Mouse (Mus musculus) cerebellum, adult 8-10 months (tissue): ENCODE data around the gene Olfr651.
"Not testable (repeated sequence)": the region's sequence is repeated elsewhere in the genome, so short reads cannot be mapped to it uniquely, and the experiment has no call there.

Experiments used
- DNase-seq: peaks from one replicate; pipeline ENCODE4 v3.0.0; 2022

Olfr651 gene

GRCm38 (mm10) chr7:104549833-104550232 is at the start of gene Olfr651:
Gene Olfr651 (plus strand): TSS chr7:104550133.
- no peak for DNase-seq

DNA sequence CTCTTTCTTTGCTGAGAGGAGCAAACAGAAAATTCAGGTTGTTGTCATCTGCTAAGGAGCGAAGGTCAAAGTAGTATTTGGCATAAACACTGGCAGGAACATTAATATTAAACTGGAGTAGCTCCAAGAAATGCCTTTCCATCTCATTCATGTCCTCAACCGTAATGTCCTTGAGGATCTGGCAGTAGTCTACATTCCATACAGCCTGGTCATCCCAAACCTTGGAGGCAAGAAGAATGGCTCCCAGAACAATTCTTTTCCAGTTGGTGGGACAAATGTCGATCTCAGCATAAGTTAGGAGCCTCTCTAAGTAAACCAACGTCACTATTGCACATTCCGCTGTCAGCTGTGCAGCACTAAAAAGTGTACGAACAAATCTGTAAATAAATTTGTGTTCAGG is 48.7 kb upstream of the Olfr651 start:
- not testable (repeated sequence) for DNase-seq

DNA sequence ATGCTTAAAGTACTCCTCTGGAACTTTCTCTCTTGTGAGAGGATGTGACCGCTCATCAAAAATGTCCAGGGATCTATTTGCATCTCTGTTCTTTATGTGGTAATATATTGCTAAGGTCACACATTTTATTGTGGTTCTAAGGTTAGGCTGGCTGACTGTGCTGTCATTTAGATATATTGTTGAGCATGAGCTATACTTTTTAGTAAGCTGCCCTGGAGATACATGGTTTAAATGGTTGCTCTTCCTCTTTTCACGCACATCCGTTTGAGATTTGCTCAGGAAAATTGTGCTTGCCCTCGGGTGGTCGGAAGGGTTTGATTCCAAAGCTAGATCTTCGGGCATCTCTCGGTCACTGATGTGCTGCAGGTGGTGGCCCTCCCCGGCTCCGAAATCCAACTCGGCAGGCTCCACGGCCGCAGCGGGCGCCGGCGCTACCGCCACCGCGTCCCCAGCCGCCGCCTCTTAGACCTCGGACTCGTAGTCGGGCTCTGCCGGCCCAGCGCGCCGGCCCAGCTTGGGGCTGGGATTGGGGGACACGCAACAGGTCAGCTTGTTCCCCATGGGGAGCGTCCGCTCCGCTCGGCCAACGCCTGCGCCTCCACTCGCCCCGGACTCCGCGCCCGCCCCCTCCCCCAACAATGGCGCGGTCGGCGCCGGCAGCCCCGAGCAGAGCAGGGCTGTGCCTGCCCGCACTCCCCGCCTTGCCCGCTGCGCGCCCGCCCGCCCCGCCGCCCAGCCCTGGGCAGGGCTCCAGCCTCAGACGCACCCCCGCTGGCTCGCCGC is 48.2 kb upstream of the Olfr651 start:
- no peak for DNase-seq

DNA sequence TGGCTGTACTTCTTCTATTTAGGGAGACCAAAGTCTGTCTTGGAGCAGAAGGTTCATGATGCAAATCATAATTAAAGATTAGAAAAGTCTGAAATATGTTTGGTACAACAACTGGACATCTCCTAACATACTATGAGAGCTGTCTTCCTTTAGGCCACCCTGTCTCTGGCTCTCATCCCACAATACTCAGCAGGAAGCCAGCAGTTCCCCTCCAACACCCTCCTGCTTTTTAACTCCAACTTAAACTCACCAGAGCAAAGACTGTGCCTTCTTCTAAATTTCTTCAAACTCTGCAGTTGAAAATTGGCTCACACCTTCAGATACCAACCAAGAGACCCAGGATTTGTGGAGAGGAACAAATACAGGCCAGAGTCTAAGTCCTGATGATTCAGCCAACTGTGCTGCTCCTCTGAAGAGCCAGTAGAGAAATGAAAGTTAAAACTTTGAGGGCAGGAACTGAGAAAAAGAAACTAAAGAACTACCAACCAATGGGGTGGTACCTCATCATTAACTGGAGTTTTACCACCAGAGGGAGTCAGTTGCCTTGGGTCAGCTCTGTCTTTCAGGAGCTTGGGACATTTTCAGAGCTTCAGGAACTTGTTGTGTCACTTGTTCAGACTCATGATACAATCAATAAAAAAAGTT is 42.4 kb upstream of the Olfr651 start, which contains the start of gene Trim30d:
Gene Trim30d (minus strand): TSS at position 429 of the 645 bp plus-strand sequence.
- DNase-seq = not testable (repeated sequence)

DNA sequence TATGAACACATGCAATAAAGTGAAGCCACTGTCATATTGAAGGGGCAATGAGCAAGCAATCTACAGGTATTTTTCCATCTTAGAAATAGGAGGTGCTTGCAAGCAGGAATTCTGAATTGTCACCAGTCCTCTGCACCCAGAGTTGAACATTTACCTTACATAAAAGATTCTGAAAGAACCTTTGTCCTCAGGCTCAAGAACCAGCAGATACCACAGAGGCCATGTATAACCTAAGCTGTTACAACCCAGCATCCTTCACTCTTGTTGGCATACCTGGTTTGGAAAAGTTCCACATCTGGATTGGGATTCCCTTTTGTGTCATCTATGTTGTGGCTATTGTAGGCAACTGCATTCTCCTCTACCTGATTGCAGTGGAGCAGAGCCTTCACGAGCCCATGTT is 2.8 kb downstream of the Olfr651 start:
- no peak for DNase-seq

DNA sequence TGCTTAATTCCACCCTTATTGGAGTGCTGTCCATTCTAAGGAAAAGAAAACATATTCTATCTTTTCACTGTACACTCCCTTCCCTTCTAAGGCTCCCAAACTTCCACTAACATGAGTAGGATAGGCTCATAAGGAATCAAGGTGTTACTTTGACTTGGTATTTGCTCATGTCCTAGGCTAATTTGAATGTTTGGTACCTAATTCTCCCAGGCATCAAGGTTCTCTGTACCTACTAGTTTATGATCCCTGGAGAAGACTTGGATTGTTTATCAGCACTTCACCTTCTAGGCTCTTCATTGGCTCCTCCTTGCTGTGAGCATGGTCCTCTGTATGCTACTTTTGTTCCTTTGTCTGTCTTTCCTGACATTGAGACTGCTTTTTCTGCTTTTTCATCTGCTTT is 10.7 kb downstream of the Olfr651 start, which contains the start of gene Olfr652:
Gene Olfr652 (plus strand): TSS at position 301 of the 400 bp plus-strand sequence.
- no peak for DNase-seq

- no peak for DNase-seq
Measured at GRCm38 (mm10) chr7:104577014-104577413, 27.1 kb downstream of the Olfr651 start, which contains the start of gene Olfr653. Gene Olfr653 (plus strand): TSS chr7:104577314.

DNA sequence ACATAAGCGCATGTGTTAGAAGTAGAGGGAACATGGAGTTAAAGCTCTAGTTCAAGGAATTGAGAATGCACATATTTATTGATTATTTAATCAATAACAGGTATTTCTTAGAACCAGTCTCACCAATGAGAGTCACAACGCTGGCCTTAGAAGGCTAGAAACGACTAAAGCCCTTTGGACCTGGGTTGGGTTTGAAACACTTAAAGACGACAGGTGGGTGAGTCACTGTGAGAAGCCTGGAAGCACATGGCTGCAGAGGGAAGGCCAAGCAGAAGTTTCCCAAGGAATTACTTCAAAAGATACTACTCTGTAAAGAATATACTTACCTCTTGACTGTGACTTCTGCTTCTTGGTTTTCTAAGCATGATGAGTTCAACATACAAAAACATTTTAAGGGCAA is 30.9 kb downstream of the Olfr651 start:
- DNase-seq = no peak

GRCm38 (mm10) chr7:104581429-104581828 is 31.5 kb downstream of the Olfr651 start:
- no peak for DNase-seq

- DNase-seq = no peak
Measured at GRCm38 (mm10) chr7:104586725-104587124, 36.8 kb downstream of the Olfr651 start, which contains the start of gene Olfr654. Gene Olfr654 (plus strand): TSS chr7:104587025.

GRCm38 (mm10) chr7:104588274-104588673 is 38.3 kb downstream of the Olfr651 start:
- no peak for DNase-seq

DNA sequence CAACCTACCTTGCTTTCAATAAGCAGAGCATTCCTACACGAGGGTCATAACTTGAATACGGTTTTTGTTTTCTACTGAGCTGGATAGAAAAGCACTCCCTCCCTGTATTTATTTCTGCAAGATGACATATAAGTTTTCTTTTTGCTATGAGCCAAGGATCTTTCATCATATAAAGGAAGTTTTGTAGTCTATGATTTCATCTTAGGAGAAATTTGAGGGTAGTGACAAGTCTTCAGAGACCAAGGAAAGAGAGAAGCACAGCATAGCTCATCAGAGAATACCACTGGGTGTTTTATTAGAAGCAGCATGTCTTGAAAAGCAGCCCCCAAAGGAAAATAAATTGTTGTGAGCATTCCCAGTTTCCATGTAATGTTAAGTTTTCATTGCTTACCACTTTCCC is 51.7 kb downstream of the Olfr651 start, which contains the start of gene Olfr655:
Gene Olfr655 (minus strand): TSS at position 101 of the 400 bp plus-strand sequence.
- no peak for DNase-seq

DNA sequence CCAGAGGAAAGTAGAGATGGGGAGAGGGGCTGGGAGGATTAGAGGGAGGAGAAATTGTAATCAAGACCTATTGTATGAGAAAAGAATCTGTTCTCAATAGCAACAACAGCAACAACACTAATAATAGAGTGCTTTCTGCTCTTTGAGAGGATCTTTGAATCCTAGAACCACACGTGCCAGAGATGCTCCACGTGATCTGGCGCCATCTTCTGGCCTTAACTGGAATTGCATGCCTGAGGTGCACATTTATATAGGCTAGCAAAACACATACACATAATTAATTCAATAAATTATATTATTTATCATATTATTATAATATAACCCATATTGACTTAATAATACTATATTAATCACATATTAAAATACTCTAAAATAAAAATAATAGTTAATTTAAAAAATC is 53.2 kb downstream of the Olfr651 start:
- DNase-seq = no peak
